In the genomic region with DNA sequence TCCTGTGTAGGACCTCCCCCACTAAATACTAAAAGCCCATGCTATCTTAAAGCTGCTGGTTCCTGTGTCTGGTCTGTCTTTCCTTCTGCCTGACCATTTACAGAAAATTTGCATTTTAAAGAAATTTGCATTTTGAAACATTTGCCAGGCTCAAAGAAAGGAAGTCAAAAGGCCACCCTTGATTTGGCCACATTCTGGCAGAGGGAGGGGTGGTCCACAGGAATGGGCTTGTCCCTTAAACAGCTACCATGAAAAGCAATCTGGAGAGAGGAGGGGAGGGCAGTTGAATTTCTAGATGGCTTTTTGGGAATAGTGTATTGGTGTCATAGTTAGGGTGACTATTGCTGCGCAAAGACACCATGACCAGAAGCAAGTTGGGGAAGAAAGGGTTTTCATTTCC, we compare ENCODE assay signal across 23 mouse cellular contexts.
A peak's percentile ranks its signal among the peaks of the same experiment; 100 is the strongest.
DNase-seq lines count a peak whose midpoint lies in the region; ATAC-seq and TF ChIP-seq lines count a peak whose summit lies in the region.
"Had no signal": no experiment of that assay in that cellular context is flagged by ENCODE, and none has a peak within 500 bp of the region (broad histone marks: within the 10 kb centered on the region; RNA-seq: fewer than 3 reads in every experiment).

No protein-coding gene starts in this region.

- no peak overlapping the region for H3K9ac ChIP-seq in limb, embryonic 11.5 days (ENCODE audit: low read length)
- no peak overlapping the region for H3K9ac ChIP-seq in hindbrain, embryonic 12.5 days
- H3K9ac ChIP-seq: forebrain, embryonic 13.5 days; forebrain, postnatal 0 days; hindbrain, embryonic 13.5 days; intestine, embryonic 15.5 days had no signal

- H3K36me3 ChIP-seq in limb, embryonic 11.5 days (ENCODE audit: control insufficient read depth, insufficient read depth, low read length), result peaks cover 4% of the 10 kb centered on the region; the same call in 1 of the 2 replicates
- peaks cover 41% of the 10 kb centered on the region for H3K36me3 ChIP-seq in limb, embryonic 10.5 days
- peaks cover 7% of the 10 kb centered on the region; the same call in 1 of the 2 replicates for H3K36me3 ChIP-seq in E14TG2a.4 (ENCODE audit: insufficient read depth, low read length)
- no peaks in the 10 kb centered on the region for H3K36me3 ChIP-seq in hindbrain, embryonic 12.5 days
- H3K36me3 ChIP-seq: heart, embryonic 10.5 days; intestine, embryonic 15.5 days had no signal

- ATAC-seq in limb, embryonic 11.5 days (ENCODE audit: insufficient number of reproducible peaks, low FRiP score, low TSS enrichment, low read depth), result no peak
- no peak for ATAC-seq in CD4-positive, CD25-positive, alpha-beta regulatory T cell, adult 4 months
- no peak for ATAC-seq in hindbrain, embryonic 12.5 days (ENCODE audit: low FRiP score)
- ATAC-seq: forebrain, embryonic 13.5 days; forebrain, postnatal 0 days; hindbrain, embryonic 16.5 days; intestine, embryonic 15.5 days had no signal

- peak; percentile 16 for DNase-seq in limb, embryonic 11.5 days (ENCODE audit: low spot score)
- DNase-seq in limb, embryonic 10.5 days (ENCODE audit: low spot score), result no peak
- DNase-seq in ES-CJ7 (ENCODE audit: low read depth, low spot score) (peak; percentile 53), ZHBTc4 (ENCODE audit: low read depth, low spot score) (peak; percentile 51)
- DNase-seq: adrenal gland, postnatal 10 days; adrenal gland, postnatal 36 days; cerebellum, adult 18-20 months; cerebellum, adult 9-10 months; cerebellum, postnatal 14 days; forebrain, postnatal 0 days; gastrocnemius, postnatal 25 days; heart, adult 2 months; kidney, adult 11 months; kidney, adult 8-10 months had no signal

- no peak for TF ChIP-seq CTCF in E14TG2a.4 (conservative IDR thresholded peaks at IDR 0.05; ENCODE audit: low read length)

- no peaks in the 10 kb centered on the region for H3K4me1 ChIP-seq in limb, embryonic 11.5 days (ENCODE audit: control insufficient read depth, insufficient read depth, low read length)
- H3K4me1 ChIP-seq in limb, embryonic 10.5 days, result 0 out of 2 replicates have a peak, but pooled peaks cover 2% of the 10 kb centered on the region
- peaks cover 67% of the 10 kb centered on the region for H3K4me1 ChIP-seq in E14TG2a.4 (replicated peaks; ENCODE audit: low read depth, low read length)
- H3K4me1 ChIP-seq in hindbrain, embryonic 12.5 days, result peaks cover 6% of the 10 kb centered on the region; the same call in 1 of the 2 replicates
- H3K4me1 ChIP-seq: intestine, embryonic 15.5 days had no signal

- H3K27ac ChIP-seq in limb, embryonic 11.5 days (replicated peaks; ENCODE audit: low read depth, low read length), result no peak overlapping the region
- no peak overlapping the region for H3K27ac ChIP-seq in limb, embryonic 10.5 days
- no peak overlapping the region for H3K27ac ChIP-seq in hindbrain, embryonic 12.5 days
- H3K27ac ChIP-seq: forebrain, embryonic 10.5 days; forebrain, embryonic 13.5 days; heart, adult 2 months; heart, embryonic 10.5 days; hindbrain, embryonic 13.5 days; intestine, embryonic 15.5 days had no signal

- 100% methylated on average over 1 of the region's 1 CpGs for WGBS in limb, embryonic 11.5 days
- WGBS in limb, embryonic 10.5 days, result 100% methylated on average over 1 of the region's 1 CpGs
- WGBS in hindbrain, embryonic 12.5 days, result 100% methylated on average over 1 of the region's 1 CpGs

- no peak overlapping the region for H3K4me2 ChIP-seq in limb, embryonic 11.5 days (ENCODE audit: low read depth, severe bottlenecking)
- H3K4me2 ChIP-seq in hindbrain, embryonic 12.5 days (replicated peaks), result no peak overlapping the region
- H3K4me2 ChIP-seq: forebrain, embryonic 13.5 days; hindbrain, embryonic 13.5 days; intestine, embryonic 15.5 days had no signal

- H3K9me3 ChIP-seq in limb, embryonic 11.5 days (ENCODE audit: control insufficient read depth, low read length), result no peaks in the 10 kb centered on the region
- H3K9me3 ChIP-seq in limb, embryonic 10.5 days (replicated peaks), result no peaks in the 10 kb centered on the region
- no peaks in the 10 kb centered on the region for H3K9me3 ChIP-seq in E14TG2a.4 (ENCODE audit: low read length)
- no peaks in the 10 kb centered on the region for H3K9me3 ChIP-seq in hindbrain, embryonic 12.5 days (replicated peaks)
- H3K9me3 ChIP-seq: forebrain, embryonic 10.5 days; forebrain, embryonic 13.5 days; heart, embryonic 10.5 days; hindbrain, embryonic 13.5 days; intestine, embryonic 15.5 days had no signal

- no peak overlapping the region for H3K4me3 ChIP-seq in limb, embryonic 11.5 days (ENCODE audit: low read depth, low read length)
- no peak overlapping the region for H3K4me3 ChIP-seq in limb, embryonic 10.5 days
- H3K4me3 ChIP-seq in E14TG2a.4 (replicated peaks; ENCODE audit: low read length), result peak overlapping the region; percentile 0; the same call in 1 of the 2 replicates
- H3K4me3 ChIP-seq in hindbrain, embryonic 12.5 days, result no peak overlapping the region
- H3K4me3 ChIP-seq: forebrain, embryonic 10.5 days; forebrain, embryonic 13.5 days; heart, adult 2 months; heart, embryonic 10.5 days; hindbrain, embryonic 13.5 days; intestine, embryonic 15.5 days had no signal

- H3K27me3 ChIP-seq in limb, embryonic 11.5 days (ENCODE audit: control insufficient read depth, insufficient read depth, low read length), result no peaks in the 10 kb centered on the region
- no peaks in the 10 kb centered on the region for H3K27me3 ChIP-seq in limb, embryonic 10.5 days (ENCODE audit: low read depth, poor library complexity, severe bottlenecking)
- no peaks in the 10 kb centered on the region for H3K27me3 ChIP-seq in E14TG2a.4 (ENCODE audit: insufficient read depth, low read length)
- no peaks in the 10 kb centered on the region for H3K27me3 ChIP-seq in hindbrain, embryonic 12.5 days
- H3K27me3 ChIP-seq: forebrain, embryonic 13.5 days; hindbrain, embryonic 13.5 days; intestine, embryonic 15.5 days had no signal
